Mouse (Mus musculus): Measurements from ENCODE around the gene Rps21. TPM values are rescaled to one million over a fixed set of nuclear protein-coding genes. Genes with fewer than 3 reads are reported as not detected.

The Rps21 gene
- polyA plus RNA-seq (2014; fragmentation: Nextera tagmentation; extraction: Ambion mirVana), result 736 and 852 TPM in 2 replicates

GRCm38 (mm10) chr2:180257001-180257521 is at the start of gene Rps21:
Gene Rps21 (plus strand): TSS chr2:180257377.
- H3K9me3 ChIP-seq (ENCODE audit: control insufficient read depth, low read length), result no peaks in the 10 kb centered on the region
- H3K27me3 ChIP-seq (replicated peaks; ENCODE audit: control insufficient read depth, insufficient read depth, low read length), result no peaks in the 10 kb centered on the region
- peak within 1 kb of the TSS; percentile 98 for H3K9ac ChIP-seq (ENCODE audit: low read depth, low read length)
- peaks cover 13% of the 10 kb centered on the region for H3K4me1 ChIP-seq (replicated peaks; ENCODE audit: control insufficient read depth, insufficient read depth, low read length)
- under 1% methylated on average over 38 of the region's 38 CpGs for WGBS
- peak within 1 kb of the TSS; percentile 89 for H3K27ac ChIP-seq (ENCODE audit: low read depth, low read length)
- H3K36me3 ChIP-seq (ENCODE audit: control insufficient read depth, insufficient read depth, low read length), result peaks cover 21% of the 10 kb centered on the region; the same call in 1 of the 2 replicates
- H3K4me3 ChIP-seq (ENCODE audit: low read depth, low read length), result peak within 1 kb of the TSS; percentile 98
- peak within 1 kb of the TSS; percentile 99 for H3K4me2 ChIP-seq
- DNase-seq (ENCODE audit: low spot score), result peak; percentile 97
- ATAC-seq (replicated peaks; ENCODE audit: low FRiP score), result peak; percentile 92

GRCm38 (mm10) chr2:180207840-180208239 is 49.3 kb upstream of the Rps21 start:
- ATAC-seq (replicated peaks; ENCODE audit: low FRiP score), result 0 out of 2 replicates have a peak, but pooled peaks have one; percentile 27
- Histone ChIP-seq H3K4me2 (no peak overlapping the region), H3K9ac (ENCODE audit: low read depth, low read length) (no peak overlapping the region), H3K4me3 (ENCODE audit: low read depth, low read length) (no peak overlapping the region), H3K36me3 (ENCODE audit: control insufficient read depth, insufficient read depth, low read length) (no peaks in the 10 kb centered on the region), H3K9me3 (ENCODE audit: control insufficient read depth, low read length) (no peaks in the 10 kb centered on the region; the same call in 1 of the 2 replicates), H3K27me3 (replicated peaks; ENCODE audit: control insufficient read depth, insufficient read depth, low read length) (no peaks in the 10 kb centered on the region), H3K4me1 (replicated peaks; ENCODE audit: control insufficient read depth, insufficient read depth, low read length) (no peaks in the 10 kb centered on the region), H3K27ac (ENCODE audit: low read depth, low read length) (no peak overlapping the region)
- 69% methylated on average over 7 of the region's 7 CpGs for WGBS
- DNase-seq (ENCODE audit: low spot score), result no peak

GRCm38 (mm10) chr2:180208976-180209375 is 48.2 kb upstream of the Rps21 start:
- H3K4me3 ChIP-seq (ENCODE audit: low read depth, low read length), result no peak overlapping the region
- ATAC-seq (replicated peaks; ENCODE audit: low FRiP score), result no peak
- WGBS, result 70% methylated on average over 1 of the region's 1 CpGs

GRCm38 (mm10) chr2:180212255-180212654 is 44.9 kb upstream of the Rps21 start:
- DNase-seq (ENCODE audit: low spot score) (no peak), ATAC-seq (replicated peaks; ENCODE audit: low FRiP score) (no peak)
- Histone ChIP-seq H3K4me3 (ENCODE audit: low read depth, low read length) (no peak overlapping the region), H3K36me3 (ENCODE audit: control insufficient read depth, insufficient read depth, low read length) (0 out of 2 replicates have a peak, but pooled peaks cover 2% of the 10 kb centered on the region), H3K9me3 (ENCODE audit: control insufficient read depth, low read length) (no peaks in the 10 kb centered on the region; the same call in 1 of the 2 replicates), H3K27me3 (replicated peaks; ENCODE audit: control insufficient read depth, insufficient read depth, low read length) (no peaks in the 10 kb centered on the region), H3K4me2 (no peak overlapping the region), H3K27ac (ENCODE audit: low read depth, low read length) (no peak overlapping the region), H3K9ac (ENCODE audit: low read depth, low read length) (no peak overlapping the region), H3K4me1 (replicated peaks; ENCODE audit: control insufficient read depth, insufficient read depth, low read length) (peaks cover 12% of the 10 kb centered on the region)
- 87% methylated on average over 3 of the region's 3 CpGs for WGBS

More at GRCm38 (mm10) chr2:180208976-180209375, 48.2 kb upstream of the Rps21 start:
- DNase-seq (ENCODE audit: low spot score), result no peak
- Histone ChIP-seq H3K4me1 (replicated peaks; ENCODE audit: control insufficient read depth, insufficient read depth, low read length) (no peaks in the 10 kb centered on the region), H3K4me2 (no peak overlapping the region), H3K27ac (ENCODE audit: low read depth, low read length) (no peak overlapping the region), H3K36me3 (ENCODE audit: control insufficient read depth, insufficient read depth, low read length) (0 out of 2 replicates have a peak, but pooled peaks cover 2% of the 10 kb centered on the region), H3K9ac (ENCODE audit: low read depth, low read length) (no peak overlapping the region), H3K9me3 (ENCODE audit: control insufficient read depth, low read length) (no peaks in the 10 kb centered on the region; the same call in 1 of the 2 replicates), H3K27me3 (replicated peaks; ENCODE audit: control insufficient read depth, insufficient read depth, low read length) (no peaks in the 10 kb centered on the region)

- H3K27me3 ChIP-seq (replicated peaks; ENCODE audit: control insufficient read depth, insufficient read depth, low read length), result no peaks in the 10 kb centered on the region
- H3K9me3 ChIP-seq (ENCODE audit: control insufficient read depth, low read length), result no peaks in the 10 kb centered on the region; the same call in 1 of the 2 replicates
- ATAC-seq (replicated peaks; ENCODE audit: low FRiP score) (no peak), DNase-seq (ENCODE audit: low spot score) (no peak)
- no peak overlapping the region for H3K4me3 ChIP-seq (ENCODE audit: low read depth, low read length)
- WGBS, result 77% methylated on average over 4 of the region's 4 CpGs
- H3K4me2 ChIP-seq, result no peak overlapping the region
- H3K4me1 ChIP-seq (replicated peaks; ENCODE audit: control insufficient read depth, insufficient read depth, low read length), result peaks cover 18% of the 10 kb centered on the region
- 0 out of 2 replicates have a peak, but pooled peaks cover 2% of the 10 kb centered on the region for H3K36me3 ChIP-seq (ENCODE audit: control insufficient read depth, insufficient read depth, low read length)
- no peak overlapping the region for H3K9ac ChIP-seq (ENCODE audit: low read depth, low read length)
- no peak overlapping the region for H3K27ac ChIP-seq (ENCODE audit: low read depth, low read length)
Observed at GRCm38 (mm10) chr2:180214352-180214978, 42.7 kb upstream of the Rps21 start.

- Histone ChIP-seq H3K27ac (ENCODE audit: low read depth, low read length) (no peak overlapping the region), H3K27me3 (replicated peaks; ENCODE audit: control insufficient read depth, insufficient read depth, low read length) (0 out of 2 replicates have a peak, but pooled peaks cover 4% of the 10 kb centered on the region), H3K9me3 (ENCODE audit: control insufficient read depth, low read length) (no peaks in the 10 kb centered on the region; the same call in 1 of the 2 replicates), H3K4me2 (no peak overlapping the region), H3K4me1 (replicated peaks; ENCODE audit: control insufficient read depth, insufficient read depth, low read length) (peaks cover 18% of the 10 kb centered on the region), H3K4me3 (ENCODE audit: low read depth, low read length) (no peak overlapping the region), H3K36me3 (ENCODE audit: control insufficient read depth, insufficient read depth, low read length) (0 out of 2 replicates have a peak, but pooled peaks cover 2% of the 10 kb centered on the region), H3K9ac (ENCODE audit: low read depth, low read length) (no peak overlapping the region)
- no peak for ATAC-seq (replicated peaks; ENCODE audit: low FRiP score)
- DNase-seq (ENCODE audit: low spot score), result no peak
- WGBS, result 67% methylated on average over 8 of the region's 8 CpGs
Observed at GRCm38 (mm10) chr2:180215011-180215461, 42.1 kb upstream of the Rps21 start.

- no peaks in the 10 kb centered on the region; the same call in 1 of the 2 replicates for H3K9me3 ChIP-seq (ENCODE audit: control insufficient read depth, low read length)
- H3K36me3 ChIP-seq (ENCODE audit: control insufficient read depth, insufficient read depth, low read length), result 0 out of 2 replicates have a peak, but pooled peaks cover 2% of the 10 kb centered on the region
- no peak overlapping the region for H3K4me3 ChIP-seq (ENCODE audit: low read depth, low read length)
- 0 out of 2 replicates have a peak, but pooled peaks cover 4% of the 10 kb centered on the region for H3K27me3 ChIP-seq (replicated peaks; ENCODE audit: control insufficient read depth, insufficient read depth, low read length)
- no peak overlapping the region for H3K4me2 ChIP-seq
- peak; percentile 24; the same call in 1 of the 2 replicates for ATAC-seq (replicated peaks; ENCODE audit: low FRiP score)
- WGBS, result 71% methylated on average over 6 of the region's 6 CpGs
- no peak overlapping the region for H3K27ac ChIP-seq (ENCODE audit: low read depth, low read length)
- peaks cover 18% of the 10 kb centered on the region for H3K4me1 ChIP-seq (replicated peaks; ENCODE audit: control insufficient read depth, insufficient read depth, low read length)
- no peak overlapping the region for H3K9ac ChIP-seq (ENCODE audit: low read depth, low read length)
- no peak for DNase-seq (ENCODE audit: low spot score)
Observed at GRCm38 (mm10) chr2:180215951-180216350, 41.2 kb upstream of the Rps21 start.

GRCm38 (mm10) chr2:180216921-180217320 is 40.3 kb upstream of the Rps21 start:
- Histone ChIP-seq H3K4me3 (ENCODE audit: low read depth, low read length) (no peak overlapping the region), H3K9me3 (ENCODE audit: control insufficient read depth, low read length) (no peaks in the 10 kb centered on the region; the same call in 1 of the 2 replicates), H3K9ac (ENCODE audit: low read depth, low read length) (no peak overlapping the region), H3K27me3 (replicated peaks; ENCODE audit: control insufficient read depth, insufficient read depth, low read length) (0 out of 2 replicates have a peak, but pooled peaks cover 4% of the 10 kb centered on the region), H3K27ac (ENCODE audit: low read depth, low read length) (no peak overlapping the region), H3K4me1 (replicated peaks; ENCODE audit: control insufficient read depth, insufficient read depth, low read length) (peaks cover 20% of the 10 kb centered on the region), H3K36me3 (ENCODE audit: control insufficient read depth, insufficient read depth, low read length) (0 out of 2 replicates have a peak, but pooled peaks cover 2% of the 10 kb centered on the region), H3K4me2 (no peak overlapping the region)
- 40% methylated on average over 5 of the region's 5 CpGs for WGBS
- ATAC-seq (replicated peaks; ENCODE audit: low FRiP score) (no peak), DNase-seq (ENCODE audit: low spot score) (no peak)

All from liver, embryonic 11.5 days (tissue).